Mouse (Mus musculus) lung, postnatal 0 days (tissue): ENCODE data around the gene Spice1. TPM values are rescaled to one million over a fixed set of nuclear protein-coding genes. Genes with fewer than 3 reads are reported as not detected.
A peak's percentile ranks its signal among the peaks of the same experiment; 100 is the strongest.

Source experiments
- ATAC-seq: fragments of 200-750 bp; cut with Nextera tagmentation; 2 replicates; pipeline ENCODE4 v1.8.0; 2017; ENCODE audit warnings: moderate library complexity
- DNase-seq: peaks from one replicate; pipeline ENCODE4 v3.0.0-alpha.2; 2016; ENCODE audit warnings: low spot score
- H3K27ac ChIP-seq: fragments of 300-500 bp; sonication (generic); 2 replicates; pipeline ENCODE4 v1.5.1; 2014; ENCODE audit warnings: antibody characterized with exemption, mild to moderate bottlenecking, low read length, mixed read lengths
- H3K27me3 ChIP-seq: fragments of 300-500 bp; sonication (generic); replicated peaks from 2 replicates; pipeline ENCODE4 v1.6.1; 2014; ENCODE audit warnings: low read length, mixed read lengths; ENCODE audit not compliant: insufficient read depth
- H3K36me3 ChIP-seq: fragments of 300-500 bp; sonication (generic); 2 replicates; pipeline ENCODE4 v1.6.1; 2014; ENCODE audit warnings: low read length, mixed read lengths; ENCODE audit not compliant: insufficient read depth
- H3K4me1 ChIP-seq: fragments of 300-500 bp; sonication (generic); 2 replicates; pipeline ENCODE4 v1.6.1; 2014; ENCODE audit warnings: antibody characterized with exemption, low read depth, low read length, mixed read lengths; ENCODE audit not compliant: insufficient read depth
- H3K4me2 ChIP-seq: fragments of 300-500 bp; sonication (generic); replicated peaks from 2 replicates; pipeline ENCODE4 v1.6.1; 2014; ENCODE audit warnings: low read depth, mild to moderate bottlenecking, low read length, moderate library complexity, mixed read lengths
- H3K4me3 ChIP-seq: fragments of 300-500 bp; sonication (generic); 2 replicates; pipeline ENCODE4 v1.5.1; 2014; ENCODE audit warnings: low read depth, low read length
- H3K9ac ChIP-seq: fragments of 300-500 bp; sonication (generic); replicated peaks from 2 replicates; pipeline ENCODE4 v1.6.1; 2014; ENCODE audit warnings: low read depth, mild to moderate bottlenecking
- H3K9me3 ChIP-seq: fragments of 300-500 bp; sonication (generic); 2 replicates; pipeline ENCODE4 v1.6.1; 2016; ENCODE audit warnings: low read length, mixed read lengths
- CTCF ChIP-seq: IDR thresholded peaks from 2 replicates; pipeline ENCODE4 v1.5.1; 2016; ENCODE audit warnings: antibody characterized with exemption, mild to moderate bottlenecking
- EP300 ChIP-seq: IDR thresholded peaks from 2 replicates; pipeline ENCODE4 v1.6.1; 2016; ENCODE audit warnings: antibody characterized with exemption, mild to moderate bottlenecking, control low read depth
- WGBS: fragments of 180-500 bp; shearing (Covaris S2); extraction: QIAGEN DNeasy Blood & Tissue Kit; methylation state at CpG from one replicate; pipeline ENCODE4 v1.1.7; 2014; 5-methylcytosine and 5-hydroxymethylcytosine counted together
- polyA plus RNA-seq: library from polyadenylated mRNA; unstranded; fragments of >200 nt; fragmentation: Nextera tagmentation; extraction: Ambion mirVana; gene quantifications from 2 replicates; pipeline ENCODE4 v1.2.1, GENCODE M21; 2015

Spice1 gene
- polyA plus RNA-seq, 1 experiment from 2014 or later: 15.4 TPM

GRCm38 (mm10) chr16:44384251-44384650 lies 37.3 kb downstream of the Spice1 start:
- H3K4me2 ChIP-seq: no peak overlapping the region
- no peak overlapping the region for H3K27ac ChIP-seq
- H3K9me3 ChIP-seq: no peaks in the 10 kb centered on the region
- no peak for ATAC-seq
- no peak overlapping the region for H3K4me3 ChIP-seq
- TF ChIP-seq CTCF: no peak
- TF ChIP-seq EP300: no peak
- no peaks in the 10 kb centered on the region for H3K27me3 ChIP-seq
- WGBS: 73% methylated on average over 1 of the region's 1 CpGs
- H3K9ac ChIP-seq: no peak overlapping the region
- H3K4me1 ChIP-seq: no peaks in the 10 kb centered on the region
- no peak for DNase-seq
- peaks cover 14% of the 10 kb centered on the region; the same call in 1 of the 2 replicates for H3K36me3 ChIP-seq

GRCm38 (mm10) chr16:44391877-44392548 lies 45.1 kb downstream of the Spice1 start:
- WGBS: 41% methylated on average over 9 of the region's 9 CpGs
- Histone ChIP-seq H3K27ac (no peak overlapping the region), H3K4me1 (0 out of 2 replicates have a peak, but pooled peaks cover 3% of the 10 kb centered on the region), H3K27me3 (no peaks in the 10 kb centered on the region), H3K4me2 (0 out of 2 replicates have a peak overlapping the region, but pooled peaks have one; percentile 12), H3K36me3 (peaks cover 14% of the 10 kb centered on the region; the same call in 1 of the 2 replicates), H3K9me3 (no peaks in the 10 kb centered on the region), H3K4me3 (no peak overlapping the region), H3K9ac (no peak overlapping the region)
- peak; percentile 81 for DNase-seq
- no peak for TF ChIP-seq EP300
- peak; percentile 83 for TF ChIP-seq CTCF
- ATAC-seq: peak; percentile 43; the same call in 1 of the 2 replicates

- WGBS: under 1% methylated on average over 17 of the region's 17 CpGs
- Histone ChIP-seq H3K9me3 (no peaks in the 10 kb centered on the region), H3K27ac (peak within 1 kb of the TSS; percentile 32; the same call in 1 of the 2 replicates), H3K4me2 (peak within 1 kb of the TSS; percentile 46), H3K4me3 (no peak within 1 kb of the TSS), H3K36me3 (no peaks in the 10 kb centered on the region; the same call in 1 of the 2 replicates), H3K9ac (no peak within 1 kb of the TSS), H3K4me1 (0 out of 2 replicates have a peak, but pooled peaks cover 3% of the 10 kb centered on the region), H3K27me3 (no peaks in the 10 kb centered on the region)
- ATAC-seq (peak; percentile 88), DNase-seq (peak; percentile 95)
- TF ChIP-seq CTCF (peak; percentile 34; the same call in 1 of the 2 replicates), EP300 (no peak)
These were observed 47.8 kb downstream of the Spice1 start, which contains the start of gene Cfap44 for GRCm38 (mm10) chr16:44394577-44395243. TSS of gene Cfap44 (plus strand) at chr16:44394796.

- H3K4me1 ChIP-seq: no peaks in the 10 kb centered on the region
- 0 out of 2 replicates have a peak, but pooled peaks cover 2% of the 10 kb centered on the region for H3K9me3 ChIP-seq
- H3K4me3 ChIP-seq: no peak overlapping the region
- ATAC-seq (no peak), DNase-seq (no peak)
- WGBS: 88% methylated on average over 5 of the region's 5 CpGs
- H3K4me2 ChIP-seq: no peak overlapping the region
- H3K27ac ChIP-seq: no peak overlapping the region
- no peak for TF ChIP-seq CTCF
- TF ChIP-seq EP300: no peak
- no peaks in the 10 kb centered on the region for H3K27me3 ChIP-seq
- no peak overlapping the region for H3K9ac ChIP-seq
- no peaks in the 10 kb centered on the region for H3K36me3 ChIP-seq
These were observed 58.0 kb downstream of the Spice1 start for GRCm38 (mm10) chr16:44404933-44405332.

- Histone ChIP-seq H3K4me2 (no peak overlapping the region), H3K27ac (no peak overlapping the region), H3K9me3 (0 out of 2 replicates have a peak, but pooled peaks cover 2% of the 10 kb centered on the region), H3K4me1 (no peaks in the 10 kb centered on the region), H3K9ac (no peak overlapping the region), H3K36me3 (no peaks in the 10 kb centered on the region), H3K27me3 (no peaks in the 10 kb centered on the region), H3K4me3 (no peak overlapping the region)
- 82% methylated on average over 5 of the region's 5 CpGs for WGBS
- DNase-seq (no peak), ATAC-seq (no peak)
- no peak for TF ChIP-seq EP300
- no peak for TF ChIP-seq CTCF
These were observed 60.3 kb downstream of the Spice1 start for GRCm38 (mm10) chr16:44407211-44407610.

GRCm38 (mm10) chr16:44408290-44408689 lies 61.4 kb downstream of the Spice1 start:
- no peak overlapping the region for H3K9ac ChIP-seq
- H3K27ac ChIP-seq: no peak overlapping the region
- no peaks in the 10 kb centered on the region for H3K4me1 ChIP-seq
- H3K36me3 ChIP-seq: no peaks in the 10 kb centered on the region
- H3K4me3 ChIP-seq: no peak overlapping the region
- no peaks in the 10 kb centered on the region for H3K27me3 ChIP-seq
- no peak overlapping the region for H3K4me2 ChIP-seq
- TF ChIP-seq CTCF (no peak), EP300 (no peak)
- ATAC-seq: no peak
- DNase-seq: no peak
- WGBS: 89% methylated on average over 2 of the region's 2 CpGs
- H3K9me3 ChIP-seq: 0 out of 2 replicates have a peak, but pooled peaks cover 2% of the 10 kb centered on the region
